Mouse (Mus musculus) induced T-regulatory cell, adult 2 months (primary cell): Measurements from ENCODE around the gene Btnl6.
A peak's percentile ranks its signal among the peaks of the same experiment; 100 is the strongest.
"Not testable (repeated sequence)": the region's sequence is repeated elsewhere in the genome, so short reads cannot be mapped to it uniquely, and the experiment has no call there.

Experiments
- DNase-seq: peaks from one replicate; pipeline ENCODE4 v3.0.0-alpha.2; 2012; ENCODE audit warnings: low read depth

Gene Btnl6

GRCm38 (mm10) chr17:34517252-34517651 lies at the start of gene Btnl6:
TSS of gene Btnl6 (minus strand) at chr17:34517352.
- DNase-seq: no peak

DNA sequence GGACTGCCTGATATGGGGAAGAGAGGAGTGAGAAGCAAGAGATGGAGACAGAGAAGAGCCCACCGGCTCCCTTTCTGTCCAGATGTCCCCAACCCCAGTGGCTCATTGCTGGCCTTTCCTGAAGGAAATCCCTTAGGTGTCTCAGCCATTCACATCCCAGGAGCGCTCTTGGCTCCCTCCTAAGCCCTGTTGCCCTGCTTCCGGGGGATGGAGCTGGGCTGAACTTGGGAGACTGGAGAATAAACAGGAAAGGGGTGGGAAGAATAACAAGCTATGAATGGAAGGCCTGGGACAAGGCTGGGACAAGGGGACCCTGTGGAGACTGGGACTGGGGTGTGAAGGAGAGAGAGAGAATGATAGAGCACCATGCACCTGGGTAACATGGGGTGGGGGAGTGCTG lies 47.6 kb upstream of the Btnl6 start:
- DNase-seq: no peak

GRCm38 (mm10) chr17:34564003-34564421 lies 46.9 kb upstream of the Btnl6 start, which contains the start of gene Notch4:
TSS of gene Notch4 (plus strand) at chr17:34564268.
- no peak for DNase-seq

GRCm38 (mm10) chr17:34563354-34563753 lies 46.2 kb upstream of the Btnl6 start:
- DNase-seq: no peak

GRCm38 (mm10) chr17:34562595-34562994 lies 45.4 kb upstream of the Btnl6 start:
- no peak for DNase-seq

GRCm38 (mm10) chr17:34561200-34561599 lies 44.0 kb upstream of the Btnl6 start:
- no peak for DNase-seq

- no peak for DNase-seq
Measured at GRCm38 (mm10) chr17:34560438-34560837, 43.3 kb upstream of the Btnl6 start.

- peak; percentile 59 for DNase-seq
Measured at GRCm38 (mm10) chr17:34559895-34560294, 42.7 kb upstream of the Btnl6 start.

DNA sequence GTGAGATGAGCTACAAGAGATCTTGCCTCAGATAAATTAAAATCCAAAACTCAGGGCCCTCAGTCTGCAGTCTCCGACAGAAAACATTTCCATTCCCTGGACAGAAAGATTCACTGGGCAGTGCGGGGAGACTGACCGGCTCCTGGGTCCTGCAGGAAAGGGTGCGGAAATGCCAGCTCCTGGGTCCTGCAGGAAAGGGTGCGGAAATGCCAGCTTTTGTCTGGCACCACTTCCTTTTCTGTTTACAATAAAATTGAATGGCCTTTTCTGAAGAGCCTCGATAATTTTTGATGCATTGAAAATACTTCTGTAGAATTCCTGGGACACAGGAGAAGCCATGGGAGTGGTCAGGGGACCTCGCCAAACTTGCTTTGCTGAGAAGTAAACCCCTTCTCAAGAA lies 42.0 kb upstream of the Btnl6 start:
- DNase-seq: no peak

DNA sequence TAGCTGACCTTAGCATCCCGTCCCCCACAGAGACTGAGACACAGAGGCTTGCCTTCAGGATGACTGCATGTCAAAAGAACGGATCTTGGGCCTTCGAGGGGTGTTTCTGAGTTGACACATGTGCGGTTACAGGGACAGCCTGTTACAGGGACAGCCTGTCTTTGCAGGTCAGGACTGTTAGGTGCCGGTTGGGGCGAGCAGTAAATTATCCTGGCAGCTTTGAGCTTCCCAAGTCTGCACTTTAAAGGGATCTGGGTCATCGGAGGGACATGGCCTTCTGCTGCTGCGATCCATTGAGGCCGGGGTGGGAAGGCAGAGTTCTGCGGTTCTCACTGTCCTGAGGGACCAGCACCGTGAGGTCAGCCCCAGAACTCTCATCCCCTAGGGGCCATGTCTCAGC lies 40.3 kb upstream of the Btnl6 start:
- DNase-seq: no peak

DNA sequence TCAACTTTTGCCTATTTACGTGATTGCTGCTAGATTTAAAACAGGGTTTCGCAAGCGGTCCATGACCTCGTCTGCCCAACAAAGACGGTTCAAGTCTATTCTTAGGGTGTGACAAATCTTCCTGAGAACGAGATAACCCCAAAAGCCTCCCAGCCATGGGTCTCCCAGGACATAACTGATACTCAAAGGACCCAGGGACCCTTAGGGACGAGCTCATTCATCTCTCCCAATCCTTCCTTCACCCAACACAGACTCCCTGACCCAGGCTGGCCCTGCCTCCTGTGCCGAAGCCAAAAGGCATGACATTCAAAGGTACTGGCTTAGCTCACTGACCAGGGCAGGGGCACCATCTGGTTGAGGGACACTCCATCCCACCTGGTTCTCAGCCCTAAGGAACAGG lies 39.3 kb upstream of the Btnl6 start:
- no peak for DNase-seq

- DNase-seq: peak; percentile 85
Measured at GRCm38 (mm10) chr17:34555483-34555882, 38.3 kb upstream of the Btnl6 start.

DNA sequence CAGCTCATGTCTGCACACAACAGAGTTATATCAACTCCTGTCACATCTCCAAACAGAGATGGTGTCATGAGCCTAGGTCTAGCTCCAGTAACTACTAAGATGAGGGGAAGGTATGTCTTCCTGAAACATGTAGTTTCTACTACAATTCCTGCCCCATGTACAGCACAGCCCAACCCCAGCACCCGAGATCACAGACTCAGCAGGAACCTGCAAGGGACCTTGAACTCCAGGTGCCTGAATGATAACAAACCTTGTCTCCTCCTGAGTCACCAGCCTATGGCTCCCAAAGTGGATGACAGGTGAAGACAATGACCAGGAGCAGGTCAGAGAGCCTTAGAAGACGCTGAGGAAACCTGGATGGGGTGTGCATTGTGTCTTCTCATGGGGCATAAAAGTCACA lies 32.7 kb upstream of the Btnl6 start:
- DNase-seq: no peak

GRCm38 (mm10) chr17:34549156-34549555 lies 32.0 kb upstream of the Btnl6 start:
- DNase-seq: no peak

GRCm38 (mm10) chr17:34547601-34548000 lies 30.4 kb upstream of the Btnl6 start:
- DNase-seq: no peak

DNA sequence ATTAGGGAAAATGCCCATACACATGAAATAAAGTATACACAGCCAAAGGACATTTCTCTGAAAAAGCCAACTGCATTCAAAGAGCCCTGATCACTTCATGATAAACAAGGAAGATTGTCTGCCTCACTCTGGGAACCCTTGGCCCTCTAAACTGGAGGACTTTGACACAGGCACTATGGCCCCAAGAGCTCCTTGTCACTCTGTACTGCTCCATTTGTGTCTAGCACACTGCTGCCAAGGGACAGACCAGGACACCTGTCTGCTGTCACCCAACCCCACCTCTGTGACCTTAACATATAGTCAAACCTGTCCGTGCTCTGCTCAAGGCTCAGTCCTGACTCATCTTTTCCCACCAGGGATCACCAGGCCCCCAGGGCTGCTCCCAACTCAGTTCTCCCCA lies 29.6 kb upstream of the Btnl6 start:
- no peak for DNase-seq

DNA sequence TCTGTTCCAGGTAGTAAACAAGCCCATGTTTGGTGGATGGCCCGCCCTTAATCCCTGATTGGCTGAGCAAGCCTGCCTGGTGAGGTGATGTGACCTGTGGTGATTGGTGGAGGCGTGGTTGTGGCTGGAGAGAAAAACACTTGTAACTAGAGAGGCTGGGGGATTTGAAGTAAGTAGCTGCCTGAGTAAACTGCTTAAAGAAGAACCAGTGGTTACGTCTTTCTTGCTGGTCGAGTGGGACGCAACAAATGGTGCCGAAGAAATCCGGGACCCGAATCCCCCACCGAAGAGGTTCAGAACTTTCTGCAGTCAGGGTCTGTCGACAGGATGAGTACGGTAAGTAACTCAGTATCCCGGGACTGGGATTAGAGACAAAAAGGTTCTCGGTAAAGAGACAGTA lies 26.4 kb upstream of the Btnl6 start:
- not testable (repeated sequence) for DNase-seq

DNA sequence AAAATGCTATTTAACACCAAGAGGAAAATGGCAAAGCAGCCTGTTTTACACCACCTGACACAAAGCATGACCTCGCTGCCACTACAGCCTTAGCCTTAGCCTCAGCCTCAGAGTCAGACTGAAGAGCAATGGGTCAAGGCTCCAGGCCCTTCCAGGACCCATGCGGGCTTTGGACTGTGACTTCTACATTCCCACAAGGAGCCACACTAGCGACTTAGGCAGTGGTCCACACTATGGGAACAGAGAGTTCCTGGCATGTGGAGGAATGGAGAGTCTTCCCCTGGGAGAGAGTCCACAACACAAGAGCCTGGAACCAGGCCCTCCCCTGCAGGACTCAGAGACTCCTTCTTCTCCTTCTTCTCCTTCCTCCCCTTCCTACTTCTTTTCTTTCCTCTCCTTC lies 15.5 kb upstream of the Btnl6 start:
- no peak for DNase-seq

- DNase-seq: no peak
Measured at GRCm38 (mm10) chr17:34519001-34519400, 1.8 kb upstream of the Btnl6 start.

- DNase-seq: not testable (repeated sequence)
Measured at GRCm38 (mm10) chr17:34518571-34518970, 1.4 kb upstream of the Btnl6 start.

DNA sequence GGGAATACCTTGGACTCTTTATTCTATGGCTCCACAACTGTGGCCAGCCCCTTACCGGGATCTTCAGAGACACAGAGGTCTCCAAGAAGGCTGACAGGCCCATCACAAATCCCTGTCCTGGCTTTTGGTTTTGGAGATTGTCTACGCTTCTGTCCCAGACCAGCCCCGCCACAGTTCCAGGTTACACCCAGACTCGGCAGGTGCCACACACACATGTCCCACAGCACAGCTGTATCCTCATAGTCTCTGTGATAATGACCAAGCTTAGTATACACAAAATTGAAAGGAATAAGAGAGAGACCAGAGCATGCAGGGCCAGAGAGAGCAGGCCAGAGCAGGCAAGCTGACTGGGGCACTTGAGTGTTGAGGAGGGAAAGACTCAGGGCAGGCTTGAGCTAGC lies 643 bp upstream of the Btnl6 start:
- no peak for DNase-seq

GRCm38 (mm10) chr17:34516514-34516913 lies 638 bp downstream of the Btnl6 start:
- DNase-seq: no peak

GRCm38 (mm10) chr17:34511723-34512122 lies 5.4 kb downstream of the Btnl6 start:
- DNase-seq: peak; percentile 13

- DNase-seq: no peak
Measured at GRCm38 (mm10) chr17:34507591-34507990, 9.6 kb downstream of the Btnl6 start.

DNA sequence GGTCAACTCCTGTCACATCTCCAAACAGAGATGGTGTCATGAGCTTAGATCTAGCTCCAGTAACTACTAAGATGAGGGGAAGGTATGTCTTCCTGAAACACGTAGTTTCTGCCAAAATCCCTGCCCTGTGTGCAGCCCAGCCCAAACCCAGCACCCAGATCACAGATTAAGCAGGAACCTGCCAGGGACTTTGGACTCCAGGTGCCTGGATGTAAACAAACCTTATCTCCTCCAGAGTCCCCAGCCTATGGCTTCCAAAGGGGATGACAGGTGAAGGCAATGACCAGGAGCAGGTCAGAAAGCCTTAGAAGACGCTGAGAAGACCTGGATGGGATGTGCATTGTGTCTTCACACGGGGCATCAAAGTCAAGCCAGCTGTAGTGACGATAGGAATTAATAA lies 19.4 kb downstream of the Btnl6 start:
- DNase-seq: not testable (repeated sequence)
